Mouse (Mus musculus) adrenal gland, postnatal 25 days (tissue): ENCODE results near the gene Styx. TPM values are rescaled to one million over a fixed set of nuclear protein-coding genes. Genes with fewer than 3 reads are reported as not detected.

Source experiments
- DNase-seq: peaks from one replicate; pipeline ENCODE4 v3.0.0; 2021; ENCODE audit warnings: mixed read lengths
- microRNA-seq, 2 experiments: library from miRNA; unstranded; fragments of <30 nt; microRNA quantifications; one replicate each; pipeline ENCODE4 v1.2.0; 2021
- total RNA-seq: library from RNA; stranded (reverse); gene quantifications from 2 replicates; pipeline ENCODE4 v1.2.3, GENCODE M21; 2021

The Styx gene
- total RNA-seq, 1 experiment from 2014 or later, result 31.1 TPM

DNA sequence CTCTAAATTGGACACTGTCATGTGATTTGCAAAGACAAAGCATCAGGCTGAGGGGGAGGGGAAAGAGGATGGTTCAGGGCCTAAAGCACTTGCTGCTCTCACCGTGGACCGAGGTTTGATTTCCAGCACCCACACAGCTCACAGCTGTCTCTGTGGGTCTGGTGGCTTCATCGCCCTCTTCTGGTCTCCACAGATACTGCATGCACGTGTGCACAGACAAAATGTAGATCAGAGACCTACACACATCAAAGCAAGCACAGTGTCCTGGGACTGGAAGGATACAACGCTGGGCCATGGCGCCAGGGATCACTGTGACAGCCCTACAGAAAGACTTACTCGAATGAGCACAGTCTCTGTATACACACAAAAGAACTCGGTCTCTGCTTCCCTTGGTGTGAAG is 118.6 kb downstream of the Styx start:
- DNase-seq, result no peak

Small RNA genes within 50 kb of the gene (microRNA-seq; reads per million reads assigned to microRNA genes)
- gene Gm25353, result 0 reads per million in 2 experiments

Other genes with a start within 250 kb of the Styx start
- gene Gpr137c, start 131.4 kb upstream of the Styx start, total RNA-seq, result 1.7 and 2.8 TPM in 2 replicates
- gene Txndc16, start 130.8 kb upstream of the Styx start, total RNA-seq, result 19.7 and 27.8 TPM in 2 replicates
- 41.0 and 47.2 TPM in 2 replicates for gene Ero1l, start 32.3 kb upstream of the Styx start, total RNA-seq
- gene Psmc6, start 21.3 kb upstream of the Styx start, total RNA-seq, result 122 and 142 TPM in 2 replicates
- 26.4 and 36.9 TPM in 2 replicates for gene Gnpnat1, start 53.8 kb downstream of the Styx start, total RNA-seq
- gene Fermt2, start 179.0 kb downstream of the Styx start, total RNA-seq, result 89.6 and 113 TPM in 2 replicates